Mouse (Mus musculus) thymus, postnatal 10 days (tissue): Measurements from ENCODE around the gene Dll1.

ENCODE experiments used
- DNase-seq, 2 experiments: peaks; one replicate each; pipeline ENCODE4 v3.0.0; 2021; ENCODE audit warnings: low spot score in 2 of 2

The Dll1 gene

DNA sequence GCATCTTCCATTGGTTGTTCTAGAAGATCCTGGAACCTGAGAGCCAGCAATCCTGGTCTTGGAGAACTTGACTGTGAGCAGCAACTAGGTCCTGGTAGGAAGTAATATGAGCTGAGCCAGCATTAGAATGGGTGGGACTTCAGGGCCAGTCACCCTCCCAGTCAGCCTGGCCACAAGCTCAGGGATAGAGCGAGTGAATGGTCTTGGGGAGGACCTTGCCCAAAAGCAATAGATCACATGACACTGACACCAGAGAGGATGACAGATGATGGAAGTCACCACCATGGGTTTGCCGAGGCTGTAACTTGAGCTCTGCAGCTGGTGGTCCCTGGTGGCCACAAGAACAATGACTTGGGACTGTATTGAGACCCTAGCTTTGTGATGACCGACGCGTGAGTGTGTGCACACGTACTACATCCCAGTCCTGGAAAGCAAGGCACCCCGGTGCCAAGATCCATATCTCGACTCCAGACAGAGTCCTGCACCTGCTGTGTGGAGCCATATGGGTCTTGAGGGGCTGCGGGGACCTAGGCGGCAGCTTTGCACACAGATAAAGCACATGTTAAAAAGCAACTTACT is 46.8 kb downstream of the Dll1 start:
- DNase-seq = no peak

DNA sequence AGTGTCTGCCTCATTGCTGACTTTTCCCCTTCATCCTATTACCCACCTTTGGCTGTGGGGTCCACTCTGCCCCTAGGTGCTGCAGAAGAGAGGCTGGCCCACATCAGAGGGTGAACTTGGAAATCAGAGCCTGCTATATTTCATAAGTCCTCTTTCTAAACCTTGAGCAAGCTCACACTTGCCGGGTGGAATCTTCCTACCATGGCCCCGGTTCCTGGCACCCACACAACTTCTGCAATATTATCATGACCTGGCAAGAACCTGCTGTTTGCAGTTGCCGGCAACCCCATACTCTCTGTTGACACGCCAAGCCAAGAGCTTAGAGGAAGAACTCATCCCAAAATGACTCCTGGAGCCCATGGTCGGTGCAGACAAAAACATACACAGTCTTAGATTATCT is 49.6 kb downstream of the Dll1 start:
- no peak for DNase-seq

DNA sequence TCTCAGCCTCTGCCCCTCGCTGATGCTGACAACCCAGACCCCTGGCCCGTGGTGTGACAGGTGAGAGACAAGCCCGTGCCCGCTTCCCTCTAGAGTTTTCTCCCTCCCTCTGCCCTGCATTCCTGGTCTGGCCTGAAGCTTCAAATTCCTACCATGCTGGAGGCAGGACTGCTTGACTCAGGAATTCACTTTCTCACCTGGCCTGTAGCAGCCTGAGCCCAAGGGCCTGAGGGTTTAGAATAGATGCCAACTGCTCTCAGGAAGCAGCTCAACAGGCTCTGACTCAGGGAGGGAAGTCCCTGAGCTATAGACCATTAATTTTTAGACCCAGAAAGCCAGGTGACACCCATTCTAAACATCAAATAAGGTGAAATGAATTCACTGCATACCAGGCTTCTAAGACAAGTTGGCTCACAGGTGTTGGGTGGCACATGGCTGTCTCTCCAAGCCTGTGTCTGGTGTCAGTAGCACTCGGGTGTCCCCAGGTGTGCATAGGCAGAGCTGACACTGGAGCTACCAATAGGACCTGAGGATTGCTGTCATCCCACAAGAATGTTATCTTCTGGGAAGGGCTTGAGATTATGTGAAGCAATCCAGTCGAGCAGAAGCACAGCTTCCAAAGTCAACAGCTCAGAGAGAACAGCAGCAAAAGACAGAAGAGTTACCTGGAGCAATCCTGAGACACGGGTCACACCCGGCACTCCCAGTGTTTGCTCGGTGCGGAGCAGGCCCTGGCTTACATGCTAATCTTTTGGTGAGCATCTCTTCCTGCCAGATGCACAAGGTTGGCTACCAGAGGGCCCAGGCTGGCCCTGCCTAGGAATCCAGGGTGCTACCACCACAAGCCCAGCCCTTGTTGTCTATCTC is 50.5 kb downstream of the Dll1 start:
- DNase-seq = no peak

DNA sequence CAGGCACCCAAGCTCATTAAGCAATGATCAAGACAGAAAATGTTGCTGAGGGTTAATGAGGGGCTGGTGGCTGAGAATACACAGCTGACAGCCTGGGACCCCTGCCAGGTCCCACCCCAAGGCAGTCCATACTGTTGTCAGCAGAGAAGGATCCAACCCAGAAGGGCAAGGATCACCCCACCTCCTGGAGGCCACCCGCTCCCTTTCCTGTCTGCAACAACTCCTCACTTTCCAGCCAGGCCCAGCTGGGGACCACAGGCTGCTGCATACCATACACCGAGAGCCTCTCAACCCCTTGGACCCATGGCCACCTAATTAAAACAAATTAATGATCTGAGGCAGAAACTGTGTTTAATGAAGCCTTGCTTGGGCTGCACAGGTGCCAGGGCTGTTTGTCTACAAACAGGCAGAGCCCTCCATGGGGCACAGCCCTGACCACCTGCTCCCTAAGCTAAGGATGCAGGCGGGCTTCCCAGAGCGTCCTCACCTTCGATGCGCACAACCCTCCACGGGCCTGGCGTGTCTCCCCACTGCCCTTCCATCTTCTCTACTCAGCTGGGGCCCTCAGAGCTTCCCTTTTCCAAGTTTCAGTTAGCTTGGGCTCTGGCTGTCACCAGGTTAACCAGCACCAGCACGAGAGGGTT is 53.4 kb downstream of the Dll1 start:
- no peak for DNase-seq
